ENCODE assay signal across 20 mouse cellular contexts in genomic region chr6:97958276-97958675, GRCm38 (mm10).
DNase-seq lines count a peak whose midpoint lies in the region; ATAC-seq lines count a peak whose summit lies in the region.
"Had no signal": no experiment of that assay in that cellular context is flagged by ENCODE, and none has a peak within 500 bp of the region (broad histone marks: within the 10 kb centered on the region; RNA-seq: fewer than 3 reads in every experiment).

No protein-coding gene starts in this region.

- peak; percentile 37 for DNase-seq in R1 (ENCODE audit: low read depth, low spot score)
- DNase-seq in kidney, adult 8-10 months: peak; percentile 45 to 69
- peak; percentile 40 for DNase-seq in kidney, postnatal 10 days
- DNase-seq in yolk sac, embryonic 10.5 days (ENCODE audit: low spot score): peak; percentile 47
- DNase-seq in cerebellum, adult 9-10 months: no peak
- DNase-seq in lung, adult 18-20 months: no peak
- DNase-seq in forebrain, embryonic 11.5 days (ENCODE audit: low spot score): no peak
- DNase-seq: adrenal gland, adult 2 months; cerebellum, adult 11-12 months; cerebellum, postnatal 14 days; layer of hippocampus, postnatal 36 days; lung, adult 2 months; midbrain, embryonic 14.5 days; thymus, adult 18-20 months; thymus, postnatal 36 days had no signal

- no peak overlapping the region for H3K27ac ChIP-seq in forebrain, embryonic 11.5 days (ENCODE audit: low read depth, low read length)
- H3K27ac ChIP-seq: forebrain, embryonic 10.5 days; hindbrain, embryonic 15.5 days; layer of hippocampus, adult 2 months had no signal

- no peaks in the 10 kb centered on the region for H3K36me3 ChIP-seq in forebrain, embryonic 11.5 days (ENCODE audit: control insufficient read depth, insufficient read depth, low read length)
- H3K36me3 ChIP-seq: forebrain, embryonic 10.5 days; hindbrain, embryonic 15.5 days had no signal

- no peaks in the 10 kb centered on the region for H3K27me3 ChIP-seq in forebrain, embryonic 11.5 days (ENCODE audit: control insufficient read depth, insufficient read depth, low read length)
- H3K27me3 ChIP-seq: hindbrain, embryonic 15.5 days; megakaryocyte, embryonic 14.5 days had no signal

- WGBS in forebrain, embryonic 11.5 days: 81% methylated on average over 4 of the region's 4 CpGs

- H3K9me3 ChIP-seq in forebrain, embryonic 11.5 days (ENCODE audit: control insufficient read depth, low read length): no peaks in the 10 kb centered on the region
- H3K9me3 ChIP-seq: forebrain, embryonic 10.5 days; hindbrain, embryonic 15.5 days; megakaryocyte, embryonic 14.5 days had no signal

- no peak overlapping the region for H3K4me2 ChIP-seq in forebrain, embryonic 11.5 days (ENCODE audit: low read depth, low read length, severe bottlenecking)
- H3K4me2 ChIP-seq: heart, embryonic 11.5 days; hindbrain, embryonic 15.5 days had no signal

- ATAC-seq in forebrain, embryonic 11.5 days (replicated peaks; ENCODE audit: low FRiP score): no peak

- H3K4me1 ChIP-seq in forebrain, embryonic 11.5 days (replicated peaks; ENCODE audit: control insufficient read depth, insufficient read depth, low read length): no peaks in the 10 kb centered on the region; the same call in 1 of the 2 replicates
- H3K4me1 ChIP-seq: hindbrain, embryonic 15.5 days had no signal

- H3K4me3 ChIP-seq in forebrain, embryonic 11.5 days (ENCODE audit: low read depth, low read length): no peak overlapping the region
- H3K4me3 ChIP-seq: forebrain, embryonic 10.5 days; hindbrain, embryonic 15.5 days; layer of hippocampus, adult 2 months; megakaryocyte, embryonic 14.5 days had no signal

- no peak overlapping the region for H3K9ac ChIP-seq in forebrain, embryonic 11.5 days (ENCODE audit: low read length)
- H3K9ac ChIP-seq: hindbrain, embryonic 15.5 days had no signal

Comparison
In these comparisons a context has a peak if more than half of its experiments do, and no peak if none do; other contexts are left out.
1. DNase-seq: peak in R1 (single experiment), kidney, adult 8-10 months (2 of 2), kidney, postnatal 10 days (single experiment) and yolk sac, embryonic 10.5 days (single experiment); none in cerebellum, adult 9-10 months (single experiment), lung, adult 18-20 months (0 of 2) and forebrain, embryonic 11.5 days (single experiment).